Mouse (Mus musculus) left cerebral cortex, postnatal 4 days (tissue): ENCODE measurements at regions not wholly inside any gene's neighbourhood (a gene's known extent, or its start where the extent isn't known, plus 50 kb on each side); places are given as distances from the start of the nearest gene placed in this dataset.

ENCODE experiments used
- DNase-seq: peaks from one replicate; pipeline ENCODE4 v3.0.0-alpha.2; 2022
- intact Hi-C: fragments of 180-260 bp; cut with DNase I; formaldehyde crosslinking; loops from one replicate; pipeline ENCODE4 v1.15.1; 2025

- no peak for DNase-seq
- intact Hi-C loops, result no loop called here
Observed at GRCm38 (mm10) chr1:52553871-52554270, 53.4 kb upstream of the Nab1 start.

DNA sequence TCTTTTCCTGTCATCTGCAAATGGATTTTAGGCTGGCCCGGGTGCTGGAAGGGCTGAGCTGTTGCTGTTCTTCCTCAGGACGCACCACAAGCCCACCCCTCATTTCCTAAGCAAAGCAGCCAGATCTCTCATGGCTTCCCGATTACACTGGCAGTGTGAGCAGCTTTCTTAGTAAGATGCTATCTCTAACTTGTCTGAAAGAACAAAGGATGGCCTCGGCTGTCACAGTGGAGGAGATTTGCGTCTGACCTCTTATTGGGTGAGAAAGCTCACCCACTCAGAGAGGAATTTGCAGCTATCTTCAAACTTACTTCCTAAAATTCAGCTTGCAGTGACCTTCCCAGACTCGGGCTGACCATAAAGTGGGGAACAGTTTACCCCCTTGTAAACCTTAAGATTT lies 64.7 kb upstream of the Nemp2 start:
- DNase-seq, result no peak
- intact Hi-C loops, result no loop called here

- intact Hi-C loops, result no loop called here
- no peak for DNase-seq
Observed at GRCm38 (mm10) chr1:52571674-52572073, 58.8 kb upstream of the Nemp2 start.

DNA sequence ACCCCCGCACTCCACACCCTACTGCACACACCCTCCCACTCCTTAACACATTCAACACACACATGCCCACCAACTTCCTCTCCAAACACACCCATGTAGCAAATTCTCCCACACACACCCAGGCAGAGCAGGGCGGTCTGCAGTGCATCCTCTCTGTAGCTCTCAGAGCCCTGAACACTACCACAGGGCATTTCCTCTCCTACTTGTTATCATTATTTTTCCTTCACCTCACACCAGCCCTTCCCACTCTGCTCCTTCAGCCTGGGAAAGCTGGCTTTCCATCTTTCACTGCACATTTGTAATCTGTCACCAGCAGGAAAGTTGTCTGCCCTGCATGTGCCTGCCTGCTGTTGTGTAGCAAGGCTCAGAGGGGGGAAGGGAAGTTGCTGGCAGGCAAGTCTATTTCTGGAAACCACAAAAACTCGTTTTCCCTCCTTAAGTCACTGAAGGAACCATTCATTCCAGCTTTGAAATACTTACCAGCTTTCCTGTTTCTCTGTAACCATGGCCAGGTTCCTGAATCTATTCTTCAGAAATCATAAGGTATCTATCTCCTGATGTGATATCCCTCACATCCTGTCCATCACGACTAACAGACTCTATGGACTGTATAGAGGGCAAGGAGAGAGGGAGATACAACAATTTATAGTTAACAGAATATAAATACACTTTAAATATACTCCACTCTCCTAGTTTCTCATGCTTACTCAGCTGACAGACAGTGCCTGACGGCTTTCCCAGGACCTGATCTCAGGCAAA lies 52.0 kb upstream of the Nemp2 start:
- DNase-seq, result peak; percentile 41
- intact Hi-C loops, result no loop called here

- intact Hi-C loops, result no loop called here
Observed at GRCm38 (mm10) chr1:52580132-52580896, 50.2 kb upstream of the Nemp2 start.

More at GRCm38 (mm10) chr1:52580132-52580896, 50.2 kb upstream of the Nemp2 start:
- DNase-seq, result no peak
